Mouse (Mus musculus) embryo, embryonic 11.5 days (tissue): ENCODE results near the gene Vps13c.
A peak's percentile ranks its signal among the peaks of the same experiment; 100 is the strongest.

ENCODE experiments used
- DNase-seq: peaks from one replicate; pipeline ENCODE4 v3.0.0-alpha.2; 2012; ENCODE audit warnings: low read depth, low spot score

Gene Vps13c

GRCm38 (mm10) chr9:67839981-67840859 lies at the start of gene Vps13c:
TSS of gene Vps13c (plus strand) at chr9:67840396.
- peak; percentile 73 for DNase-seq

GRCm38 (mm10) chr9:67792405-67792804 lies 47.8 kb upstream of the Vps13c start:
- no peak for DNase-seq

- no peak for DNase-seq
Observed at GRCm38 (mm10) chr9:67793501-67793900, 46.7 kb upstream of the Vps13c start.

- no peak for DNase-seq
Observed at GRCm38 (mm10) chr9:67794216-67794615, 46.0 kb upstream of the Vps13c start.

GRCm38 (mm10) chr9:67794668-67795067 lies 45.5 kb upstream of the Vps13c start:
- no peak for DNase-seq

GRCm38 (mm10) chr9:67795205-67795675 lies 45.0 kb upstream of the Vps13c start:
- no peak for DNase-seq

GRCm38 (mm10) chr9:67799078-67799819 lies 40.9 kb upstream of the Vps13c start:
- DNase-seq, result no peak

- DNase-seq, result no peak
Observed at GRCm38 (mm10) chr9:67802241-67802640, 38.0 kb upstream of the Vps13c start.

- DNase-seq, result no peak
Observed at GRCm38 (mm10) chr9:67807000-67807399, 33.2 kb upstream of the Vps13c start.

- DNase-seq, result no peak
Observed at GRCm38 (mm10) chr9:67810527-67810926, 29.7 kb upstream of the Vps13c start.

- no peak for DNase-seq
Observed at GRCm38 (mm10) chr9:67811116-67811515, 29.1 kb upstream of the Vps13c start.

- DNase-seq, result no peak
Observed at GRCm38 (mm10) chr9:67813171-67813570, 27.0 kb upstream of the Vps13c start.

GRCm38 (mm10) chr9:67813665-67814337 lies 26.4 kb upstream of the Vps13c start:
- no peak for DNase-seq

GRCm38 (mm10) chr9:67816172-67816928 lies 23.8 kb upstream of the Vps13c start:
- DNase-seq, result no peak

GRCm38 (mm10) chr9:67817898-67818667 lies 22.1 kb upstream of the Vps13c start:
- no peak for DNase-seq

GRCm38 (mm10) chr9:67818668-67818950 lies 21.6 kb upstream of the Vps13c start:
- DNase-seq, result no peak

GRCm38 (mm10) chr9:67823131-67823530 lies 17.1 kb upstream of the Vps13c start:
- DNase-seq, result no peak

GRCm38 (mm10) chr9:67825527-67825926 lies 14.7 kb upstream of the Vps13c start:
- DNase-seq, result no peak

GRCm38 (mm10) chr9:67828182-67828581 lies 12.0 kb upstream of the Vps13c start:
- DNase-seq, result no peak

- no peak for DNase-seq
Observed at GRCm38 (mm10) chr9:67830411-67831358, 9.5 kb upstream of the Vps13c start.
